Mouse (Mus musculus): Measurements from ENCODE around the gene Nhsl1. TPM values are rescaled to one million over a fixed set of nuclear protein-coding genes. Genes with fewer than 3 reads are reported as not detected.

Gene Nhsl1
- polyA plus RNA-seq, 1 experiment from 2014 or later: 10.9 TPM

DNA sequence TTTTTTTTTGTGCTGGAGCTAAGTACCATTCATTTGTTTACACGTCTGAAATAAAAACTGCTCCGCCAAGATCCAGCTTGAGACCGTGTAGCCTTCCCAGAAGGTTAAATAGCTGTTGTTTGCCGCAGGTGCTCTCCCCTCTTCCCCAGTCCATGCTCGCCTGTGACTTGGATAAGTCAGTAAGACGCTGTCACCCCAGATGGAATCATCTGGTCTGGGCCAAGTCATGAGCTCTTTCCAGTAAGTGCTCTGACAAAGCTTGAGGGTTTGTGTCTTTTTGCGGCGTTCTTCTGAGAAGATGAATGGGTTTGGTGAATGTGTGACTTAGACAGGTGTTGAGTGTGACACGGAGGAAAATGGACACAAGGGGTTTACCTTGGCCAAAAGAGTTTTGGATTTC is 89.8 kb downstream of the Nhsl1 start:
- ATAC-seq (ENCODE audit: insufficient number of reproducible peaks, insufficient read depth, low FRiP score, low read depth): no peak
- 19% methylated on average over 9 of the region's 9 CpGs for WGBS
- H3K27ac ChIP-seq (ENCODE audit: low read length): no peak overlapping the region

DNA sequence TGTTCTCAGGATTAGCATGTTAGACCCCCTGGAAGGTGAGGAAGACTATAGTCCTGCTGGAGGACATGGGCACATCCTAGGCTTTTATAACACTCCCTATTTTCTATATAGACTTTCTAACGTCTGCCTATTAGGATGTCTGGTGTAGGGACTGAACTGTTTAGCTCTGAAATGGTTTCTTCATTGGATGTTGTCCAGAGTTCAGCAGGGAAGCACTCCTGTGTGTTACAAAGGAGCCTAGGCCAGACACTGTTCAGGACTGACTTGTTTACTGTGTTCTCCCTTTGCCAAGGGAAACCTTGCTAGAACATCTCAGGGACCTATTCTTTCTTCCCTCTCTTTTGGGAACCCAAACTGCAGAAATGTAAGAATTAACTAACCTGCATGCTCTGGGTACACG is 90.3 kb downstream of the Nhsl1 start:
- peak overlapping the region; percentile 10; the same call in 1 of the 2 replicates for H3K9ac ChIP-seq (replicated peaks; ENCODE audit: low read depth, low read length)
- H3K27me3 ChIP-seq (ENCODE audit: control insufficient read depth, insufficient read depth, low read length): no peaks in the 10 kb centered on the region
- H3K9me3 ChIP-seq (ENCODE audit: control insufficient read depth, low read depth, low read length): no peaks in the 10 kb centered on the region
- H3K4me2 ChIP-seq (replicated peaks; ENCODE audit: low read depth, low read length): peak overlapping the region; percentile 70
- H3K36me3 ChIP-seq (ENCODE audit: control insufficient read depth, insufficient read depth, low read length): no peaks in the 10 kb centered on the region
- ATAC-seq (ENCODE audit: insufficient number of reproducible peaks, insufficient read depth, low FRiP score, low read depth): no peak
- 38% methylated on average over 2 of the region's 2 CpGs for WGBS
- peak overlapping the region; percentile 55 for H3K4me3 ChIP-seq (ENCODE audit: low read depth, low read length)
- H3K27ac ChIP-seq (ENCODE audit: low read length): no peak overlapping the region
- H3K4me1 ChIP-seq (ENCODE audit: control insufficient read depth, insufficient read depth, low read length): peaks cover 24% of the 10 kb centered on the region; the same call in 1 of the 2 replicates

More for the DNA sequence above, 89.8 kb downstream of the Nhsl1 start:
- Histone ChIP-seq H3K9ac (replicated peaks; ENCODE audit: low read depth, low read length) (0 out of 2 replicates have a peak overlapping the region, but pooled peaks have one; percentile 19), H3K4me3 (ENCODE audit: low read depth, low read length) (peak overlapping the region; percentile 55), H3K36me3 (ENCODE audit: control insufficient read depth, insufficient read depth, low read length) (no peaks in the 10 kb centered on the region), H3K9me3 (ENCODE audit: control insufficient read depth, low read depth, low read length) (no peaks in the 10 kb centered on the region), H3K4me1 (ENCODE audit: control insufficient read depth, insufficient read depth, low read length) (peaks cover 24% of the 10 kb centered on the region; the same call in 1 of the 2 replicates), H3K4me2 (replicated peaks; ENCODE audit: low read depth, low read length) (peak overlapping the region; percentile 70), H3K27me3 (ENCODE audit: control insufficient read depth, insufficient read depth, low read length) (no peaks in the 10 kb centered on the region)

DNA sequence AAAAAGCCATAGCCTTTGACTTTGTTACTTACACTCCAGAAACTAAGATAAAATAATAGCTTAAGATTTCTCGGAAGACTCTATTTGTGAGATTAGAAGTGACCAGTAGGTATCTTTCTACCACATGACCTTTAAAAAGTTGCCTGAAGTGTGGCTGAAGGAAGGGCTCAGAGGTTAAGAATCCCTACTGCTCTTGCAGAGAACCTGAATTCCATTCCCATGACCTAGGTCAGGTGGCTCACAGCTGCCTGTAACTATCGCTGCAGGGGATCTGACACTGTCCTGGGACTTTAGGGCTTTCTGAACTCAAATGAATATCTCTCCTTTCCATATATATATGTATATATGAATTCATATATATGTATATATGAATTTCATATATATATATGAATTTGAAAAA is 92.5 kb downstream of the Nhsl1 start:
- H3K4me3 ChIP-seq (ENCODE audit: low read depth, low read length): no peak overlapping the region
- 68% methylated on average over 2 of the region's 2 CpGs for WGBS
- H3K4me1 ChIP-seq (ENCODE audit: control insufficient read depth, insufficient read depth, low read length): peaks cover 24% of the 10 kb centered on the region; the same call in 1 of the 2 replicates
- H3K27ac ChIP-seq (ENCODE audit: low read length): no peak overlapping the region
- H3K9me3 ChIP-seq (ENCODE audit: control insufficient read depth, low read depth, low read length): no peaks in the 10 kb centered on the region
- H3K27me3 ChIP-seq (ENCODE audit: control insufficient read depth, insufficient read depth, low read length): no peaks in the 10 kb centered on the region
- no peak overlapping the region for H3K9ac ChIP-seq (replicated peaks; ENCODE audit: low read depth, low read length)
- ATAC-seq (ENCODE audit: insufficient number of reproducible peaks, insufficient read depth, low FRiP score, low read depth): no peak
- no peak overlapping the region for H3K4me2 ChIP-seq (replicated peaks; ENCODE audit: low read depth, low read length)
- no peaks in the 10 kb centered on the region for H3K36me3 ChIP-seq (ENCODE audit: control insufficient read depth, insufficient read depth, low read length)

DNA sequence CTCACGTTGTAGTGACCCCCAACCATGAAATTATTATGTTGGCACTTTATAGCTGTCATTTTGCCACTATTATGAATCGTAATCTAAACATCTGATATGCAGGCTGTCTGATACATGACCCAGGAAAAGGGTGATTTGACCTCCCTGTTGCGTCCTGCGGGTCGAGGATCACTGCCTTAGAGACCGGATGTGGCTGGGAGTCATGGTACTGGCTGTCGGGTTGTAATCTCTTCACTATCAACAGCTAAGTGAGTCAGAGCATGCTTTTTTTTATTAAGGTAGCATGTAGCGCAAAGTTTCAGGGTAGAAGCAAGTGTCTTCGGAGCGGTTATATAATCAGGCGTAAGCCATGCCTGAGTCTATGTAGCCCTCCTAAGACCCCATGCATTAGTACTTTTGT is 97.2 kb downstream of the Nhsl1 start:
- Histone ChIP-seq H3K4me2 (replicated peaks; ENCODE audit: low read depth, low read length) (no peak overlapping the region), H3K27ac (ENCODE audit: low read length) (no peak overlapping the region), H3K27me3 (ENCODE audit: control insufficient read depth, insufficient read depth, low read length) (no peaks in the 10 kb centered on the region), H3K9me3 (ENCODE audit: control insufficient read depth, low read depth, low read length) (no peaks in the 10 kb centered on the region), H3K36me3 (ENCODE audit: control insufficient read depth, insufficient read depth, low read length) (no peaks in the 10 kb centered on the region), H3K9ac (replicated peaks; ENCODE audit: low read depth, low read length) (no peak overlapping the region), H3K4me3 (ENCODE audit: low read depth, low read length) (no peak overlapping the region), H3K4me1 (ENCODE audit: control insufficient read depth, insufficient read depth, low read length) (peaks cover 2% of the 10 kb centered on the region; the same call in 1 of the 2 replicates)
- WGBS: 85% methylated on average over 11 of the region's 11 CpGs
- no peak for ATAC-seq (ENCODE audit: insufficient number of reproducible peaks, insufficient read depth, low FRiP score, low read depth)

DNA sequence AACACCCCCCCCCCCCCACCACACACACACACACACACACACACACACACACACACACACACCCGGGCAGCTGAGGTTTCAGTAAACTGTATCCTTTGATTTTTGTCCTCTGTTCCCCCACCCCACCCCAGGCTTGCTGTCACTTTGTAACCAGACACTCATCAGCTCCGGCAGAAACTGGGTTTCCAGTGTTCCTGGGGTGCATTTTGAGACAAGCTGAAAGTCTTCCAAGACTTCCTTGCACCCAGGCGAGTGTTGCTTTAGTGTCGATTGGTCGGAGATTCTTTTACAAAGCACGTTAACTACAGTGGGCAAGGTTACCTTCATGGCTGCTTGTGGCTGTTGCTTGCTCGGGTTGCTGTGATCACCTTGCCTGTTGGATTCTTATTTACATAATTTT is 99.4 kb downstream of the Nhsl1 start:
- H3K27me3 ChIP-seq (ENCODE audit: control insufficient read depth, insufficient read depth, low read length): no peaks in the 10 kb centered on the region

DNA sequence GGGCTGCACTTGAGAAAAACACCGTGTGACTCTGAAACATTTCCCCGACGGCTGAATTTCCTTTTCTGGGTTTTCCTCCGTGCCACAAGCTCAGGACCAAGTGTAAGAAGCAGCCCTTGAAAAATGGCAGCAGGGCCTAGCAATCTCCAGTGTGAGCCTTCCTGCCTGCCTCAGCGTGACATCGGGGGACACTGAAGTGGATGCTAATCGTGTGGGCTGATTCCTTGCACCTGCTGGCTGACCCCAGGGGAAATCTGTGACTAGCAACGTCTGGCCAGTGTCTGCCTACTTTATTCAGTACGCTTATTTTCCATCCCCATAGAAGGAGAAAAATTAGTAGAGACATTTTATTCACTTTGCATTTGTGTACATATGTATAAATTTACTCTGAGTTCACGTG is 100.7 kb downstream of the Nhsl1 start:
- no peak overlapping the region for H3K4me2 ChIP-seq (replicated peaks; ENCODE audit: low read depth, low read length)
- H3K27me3 ChIP-seq (ENCODE audit: control insufficient read depth, insufficient read depth, low read length): no peaks in the 10 kb centered on the region
- H3K36me3 ChIP-seq (ENCODE audit: control insufficient read depth, insufficient read depth, low read length): no peaks in the 10 kb centered on the region
- WGBS: 67% methylated on average over 10 of the region's 10 CpGs
- no peaks in the 10 kb centered on the region for H3K4me1 ChIP-seq (ENCODE audit: control insufficient read depth, insufficient read depth, low read length)
- no peaks in the 10 kb centered on the region for H3K9me3 ChIP-seq (ENCODE audit: control insufficient read depth, low read depth, low read length)
- no peak for ATAC-seq (ENCODE audit: insufficient number of reproducible peaks, insufficient read depth, low FRiP score, low read depth)
- H3K27ac ChIP-seq (ENCODE audit: low read length): no peak overlapping the region
- H3K4me3 ChIP-seq (ENCODE audit: low read depth, low read length): no peak overlapping the region
- no peak overlapping the region for H3K9ac ChIP-seq (replicated peaks; ENCODE audit: low read depth, low read length)

More for the DNA sequence above, 99.4 kb downstream of the Nhsl1 start:
- H3K36me3 ChIP-seq (ENCODE audit: control insufficient read depth, insufficient read depth, low read length): no peaks in the 10 kb centered on the region
- no peak overlapping the region for H3K27ac ChIP-seq (ENCODE audit: low read length)
- ATAC-seq (ENCODE audit: insufficient number of reproducible peaks, insufficient read depth, low FRiP score, low read depth): no peak
- H3K4me3 ChIP-seq (ENCODE audit: low read depth, low read length): no peak overlapping the region
- H3K4me2 ChIP-seq (replicated peaks; ENCODE audit: low read depth, low read length): no peak overlapping the region
- no peak overlapping the region for H3K9ac ChIP-seq (replicated peaks; ENCODE audit: low read depth, low read length)
- whole genome bisulfite sequencing: 41% methylated on average over 7 of the region's 7 CpGs
- H3K9me3 ChIP-seq (ENCODE audit: control insufficient read depth, low read depth, low read length): no peaks in the 10 kb centered on the region
- no peaks in the 10 kb centered on the region for H3K4me1 ChIP-seq (ENCODE audit: control insufficient read depth, insufficient read depth, low read length)

DNA sequence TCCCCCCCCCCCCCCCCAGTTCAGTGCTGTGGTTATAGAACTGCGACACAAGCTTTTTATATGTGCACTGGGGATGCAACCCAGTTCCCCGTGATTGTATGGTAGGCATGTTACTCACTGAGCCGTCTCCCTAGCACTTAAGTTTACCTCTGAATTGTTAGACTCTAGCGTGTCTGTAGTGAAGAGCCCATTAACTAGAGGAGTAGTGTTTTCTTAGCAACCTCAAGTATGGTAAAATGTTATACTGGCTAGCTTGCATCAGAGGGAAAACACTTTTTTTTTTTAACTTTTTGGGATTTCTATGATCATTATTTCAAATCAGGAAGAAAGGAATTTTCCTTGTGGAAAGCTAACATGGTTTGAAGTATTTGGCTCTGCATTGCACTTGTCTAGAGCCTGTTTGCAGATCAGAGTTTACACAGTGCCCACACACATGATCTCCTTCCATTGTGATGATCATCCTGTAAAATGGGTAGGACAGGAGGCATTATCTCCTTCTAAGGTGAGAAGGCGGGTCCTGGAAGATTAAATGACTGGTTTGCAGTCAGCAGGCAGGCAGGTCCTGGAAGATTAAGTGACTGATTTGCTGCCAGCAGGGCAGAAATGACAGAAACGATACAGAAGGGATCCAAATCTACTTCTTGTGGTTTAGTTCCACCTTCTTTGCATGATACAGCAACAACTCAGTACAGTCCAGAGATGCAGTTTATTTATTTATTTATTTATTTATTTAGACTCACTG is 101.6 kb downstream of the Nhsl1 start:
- Histone ChIP-seq H3K4me1 (ENCODE audit: control insufficient read depth, insufficient read depth, low read length) (no peaks in the 10 kb centered on the region), H3K9ac (replicated peaks; ENCODE audit: low read depth, low read length) (no peak overlapping the region), H3K4me3 (ENCODE audit: low read depth, low read length) (no peak overlapping the region), H3K27ac (ENCODE audit: low read length) (no peak overlapping the region), H3K9me3 (ENCODE audit: control insufficient read depth, low read depth, low read length) (no peaks in the 10 kb centered on the region), H3K36me3 (ENCODE audit: control insufficient read depth, insufficient read depth, low read length) (no peaks in the 10 kb centered on the region), H3K27me3 (ENCODE audit: control insufficient read depth, insufficient read depth, low read length) (no peaks in the 10 kb centered on the region), H3K4me2 (replicated peaks; ENCODE audit: low read depth, low read length) (no peak overlapping the region)
- WGBS: 87% methylated on average over 6 of the region's 6 CpGs
- ATAC-seq (ENCODE audit: insufficient number of reproducible peaks, insufficient read depth, low FRiP score, low read depth): no peak

DNA sequence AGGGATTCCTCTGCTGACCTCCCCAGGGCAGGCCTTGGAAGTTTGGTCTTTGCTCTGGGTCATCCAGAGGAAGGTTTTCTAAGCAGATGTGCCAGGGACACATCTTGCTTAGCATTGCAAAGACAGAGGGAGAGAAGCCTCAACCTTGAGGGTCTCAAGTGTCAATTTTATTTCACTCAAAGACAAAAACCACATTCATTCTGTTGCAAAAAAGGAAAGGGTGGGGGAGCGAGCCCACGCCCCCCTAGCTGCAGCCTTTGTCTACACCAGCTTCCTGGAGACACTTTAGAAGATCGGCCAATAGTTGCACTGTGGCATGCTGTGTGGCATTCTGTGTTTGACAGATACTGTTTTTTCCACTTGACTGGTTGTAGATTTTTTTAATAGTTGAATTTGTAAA is 104.2 kb downstream of the Nhsl1 start:
- H3K4me3 ChIP-seq (ENCODE audit: low read depth, low read length): no peak overlapping the region
- no peaks in the 10 kb centered on the region for H3K36me3 ChIP-seq (ENCODE audit: control insufficient read depth, insufficient read depth, low read length)
- 78% methylated on average over 3 of the region's 3 CpGs for WGBS
- H3K27ac ChIP-seq (ENCODE audit: low read length): no peak overlapping the region
- no peaks in the 10 kb centered on the region for H3K9me3 ChIP-seq (ENCODE audit: control insufficient read depth, low read depth, low read length)
- no peaks in the 10 kb centered on the region for H3K4me1 ChIP-seq (ENCODE audit: control insufficient read depth, insufficient read depth, low read length)
- no peak overlapping the region for H3K9ac ChIP-seq (replicated peaks; ENCODE audit: low read depth, low read length)
- ATAC-seq (ENCODE audit: insufficient number of reproducible peaks, insufficient read depth, low FRiP score, low read depth): no peak
- H3K27me3 ChIP-seq (ENCODE audit: control insufficient read depth, insufficient read depth, low read length): no peaks in the 10 kb centered on the region
- H3K4me2 ChIP-seq (replicated peaks; ENCODE audit: low read depth, low read length): no peak overlapping the region

DNA sequence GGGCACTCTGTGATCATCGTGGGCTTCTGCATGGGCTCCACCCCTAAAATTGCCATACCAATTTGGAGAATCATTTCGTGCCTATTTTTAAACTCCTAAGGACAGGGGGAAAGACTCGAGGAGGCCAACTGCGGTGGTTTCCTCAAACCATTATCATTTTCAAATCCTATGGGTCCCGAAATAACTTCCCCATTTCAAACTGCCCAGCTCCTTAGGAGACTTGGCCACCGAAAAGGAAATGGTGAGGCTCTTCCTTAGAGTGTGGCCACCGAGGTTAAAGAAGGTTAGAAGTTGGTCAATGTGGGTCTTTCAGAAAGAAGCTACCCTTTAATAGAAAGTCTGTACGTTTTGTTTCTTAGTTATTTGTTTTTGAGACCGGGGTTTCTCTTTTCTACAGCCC is 104.8 kb downstream of the Nhsl1 start:
- no peak overlapping the region for H3K27ac ChIP-seq (ENCODE audit: low read length)
- H3K4me2 ChIP-seq (replicated peaks; ENCODE audit: low read depth, low read length): no peak overlapping the region
- 79% methylated on average over 9 of the region's 9 CpGs for WGBS
- ATAC-seq (ENCODE audit: insufficient number of reproducible peaks, insufficient read depth, low FRiP score, low read depth): no peak
- no peaks in the 10 kb centered on the region for H3K27me3 ChIP-seq (ENCODE audit: control insufficient read depth, insufficient read depth, low read length)
- H3K4me3 ChIP-seq (ENCODE audit: low read depth, low read length): no peak overlapping the region
- no peaks in the 10 kb centered on the region for H3K36me3 ChIP-seq (ENCODE audit: control insufficient read depth, insufficient read depth, low read length)
- no peaks in the 10 kb centered on the region for H3K4me1 ChIP-seq (ENCODE audit: control insufficient read depth, insufficient read depth, low read length)
- H3K9me3 ChIP-seq (ENCODE audit: control insufficient read depth, low read depth, low read length): no peaks in the 10 kb centered on the region
- H3K9ac ChIP-seq (replicated peaks; ENCODE audit: low read depth, low read length): no peak overlapping the region
